Mouse (Mus musculus) CD8-positive naive resting alpha-beta T cell, adult 2 months (primary cell): ENCODE results near the gene Bpifb5.
"Not testable (repeated sequence)": the region's sequence is repeated elsewhere in the genome, so short reads cannot be mapped to it uniquely, and the experiment has no call there.

Source experiments
- DNase-seq, 2 experiments: peaks; one replicate each; pipeline ENCODE4 v3.0.0; 2022; ENCODE audit warnings: low read depth in 2 of 2, low spot score in 2 of 2

Gene Bpifb5

DNA sequence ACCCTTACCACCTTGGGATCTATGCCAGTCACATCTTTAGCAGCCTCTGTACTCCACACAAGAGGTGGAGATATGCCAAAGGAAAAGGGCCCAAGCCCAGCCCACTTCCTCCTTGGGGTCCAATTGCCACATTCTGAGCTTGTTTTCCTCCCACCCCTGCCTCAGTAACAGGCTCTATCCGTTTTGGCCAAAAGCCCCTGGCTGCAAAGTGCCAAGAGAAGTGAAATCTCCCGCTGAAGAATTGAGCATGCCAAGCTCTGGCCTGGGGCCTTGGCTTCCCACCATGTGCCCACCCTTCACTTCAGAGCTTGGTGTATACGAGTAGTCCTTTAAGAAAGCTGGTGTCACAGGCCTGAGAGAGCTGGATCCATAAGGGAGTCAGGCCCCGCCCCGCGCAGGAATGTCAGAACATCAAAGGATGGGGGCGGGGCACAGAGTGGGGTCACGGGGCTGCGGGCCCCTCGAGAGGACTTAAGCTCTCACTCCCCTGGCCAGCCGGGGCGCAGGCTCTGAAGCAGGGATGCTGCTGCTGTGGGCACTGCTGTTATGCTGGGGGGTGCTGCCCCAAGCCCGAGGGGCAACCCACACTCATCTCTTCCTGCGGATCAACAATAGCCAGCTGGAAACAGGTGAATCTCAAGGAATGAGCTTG is at the start of gene Bpifb5:
Bpifb5 (plus strand) TSS at position 478 of the 652 bp plus-strand sequence.
- no peak for DNase-seq

DNA sequence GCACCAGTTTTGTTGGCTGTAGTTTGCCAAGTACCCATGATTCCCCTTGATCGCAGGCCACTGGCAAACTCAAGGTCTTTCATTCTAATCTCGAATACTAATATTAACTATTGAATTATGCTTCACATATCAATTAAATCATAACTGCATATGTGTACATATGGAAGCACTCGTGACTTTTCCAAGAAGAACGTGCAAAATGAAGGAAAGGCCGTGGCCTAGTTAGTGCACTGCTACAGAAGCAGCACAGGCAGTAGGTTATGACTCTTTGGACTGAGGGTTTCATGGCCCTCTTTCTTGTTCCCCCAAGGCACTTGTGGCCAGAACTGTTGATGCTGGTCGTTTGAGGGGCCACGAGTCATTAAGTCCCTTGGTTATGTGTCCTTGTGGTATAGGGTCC is 41.6 kb upstream of the Bpifb5 start:
- not testable (repeated sequence) for DNase-seq

DNA sequence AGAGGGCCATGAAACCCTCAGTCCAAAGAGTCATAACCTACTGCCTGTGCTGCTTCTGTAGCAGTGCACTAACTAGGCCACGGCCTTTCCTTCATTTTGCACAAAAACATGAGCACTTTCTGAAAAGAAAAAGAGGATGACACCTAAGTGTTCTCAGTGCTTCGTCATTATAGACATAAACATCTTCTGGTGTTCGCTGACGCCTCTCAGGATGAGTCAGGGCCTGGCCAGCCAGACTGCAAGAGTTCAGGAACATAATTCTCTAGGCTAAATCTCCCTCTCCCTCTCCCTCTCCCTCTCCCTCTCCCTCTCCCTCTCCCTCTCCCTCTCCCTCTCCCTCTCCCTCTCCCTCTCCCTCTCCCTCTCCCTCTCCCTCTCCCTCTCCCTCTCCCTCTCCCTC is 40.5 kb upstream of the Bpifb5 start:
- DNase-seq, result not testable (repeated sequence)

DNA sequence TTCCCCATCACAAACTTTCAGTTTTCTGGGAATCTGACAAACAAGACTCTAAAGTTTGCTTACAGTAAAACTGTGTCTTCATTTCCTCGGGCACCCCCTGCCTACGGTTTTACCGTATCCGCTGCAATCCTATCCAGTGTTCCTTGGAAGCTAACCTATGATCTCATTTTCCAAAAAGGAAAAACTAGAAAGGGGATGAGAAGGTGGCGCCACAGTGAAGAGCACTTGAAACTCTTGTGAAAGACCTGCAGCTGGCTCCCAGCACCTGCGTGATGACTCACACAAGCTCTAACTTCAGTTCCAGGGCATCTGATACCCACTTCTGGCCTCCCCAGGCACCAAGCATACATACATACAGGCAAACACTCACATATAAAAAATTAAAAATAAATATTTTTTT is 38.2 kb upstream of the Bpifb5 start:
- DNase-seq, result no peak

DNA sequence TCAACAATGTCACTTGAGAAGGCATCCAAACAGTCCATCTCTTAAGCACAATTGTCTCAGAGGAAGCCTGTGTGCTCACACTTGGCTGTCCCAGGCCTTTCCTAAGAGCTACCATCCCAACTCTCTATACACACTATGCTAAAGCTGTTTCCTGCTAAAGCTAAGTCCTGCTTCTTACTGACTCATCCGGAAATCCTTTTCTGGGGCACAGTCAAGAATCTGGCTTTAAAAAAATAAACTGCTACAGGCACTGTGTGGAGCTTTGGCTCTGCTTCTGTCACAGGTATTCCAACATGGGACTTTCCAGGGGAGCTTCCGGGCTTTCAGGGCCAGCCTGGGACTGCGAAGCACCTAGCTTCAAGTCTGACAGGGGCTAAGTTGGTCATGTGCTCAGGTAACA is 37.8 kb upstream of the Bpifb5 start:
- DNase-seq, result no peak

DNA sequence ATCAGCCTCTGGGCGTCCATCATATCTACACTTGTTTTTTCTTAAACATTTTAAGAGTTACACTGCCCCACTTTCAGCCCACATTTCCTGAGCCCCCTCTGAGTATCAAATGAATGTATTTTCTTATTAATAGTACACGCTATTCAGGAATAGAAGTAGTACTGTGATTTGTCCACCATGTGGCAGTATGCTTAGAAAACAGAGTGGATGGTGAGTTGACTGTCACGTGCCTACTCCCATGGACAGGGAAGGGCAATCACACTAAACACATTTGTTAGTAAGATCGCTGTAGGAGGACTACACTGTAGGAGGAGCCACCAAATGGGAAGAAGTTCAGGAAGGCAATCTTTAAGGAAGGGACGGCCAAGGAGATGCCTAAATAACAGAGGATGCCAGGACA is 36.1 kb upstream of the Bpifb5 start:
- no peak for DNase-seq

DNA sequence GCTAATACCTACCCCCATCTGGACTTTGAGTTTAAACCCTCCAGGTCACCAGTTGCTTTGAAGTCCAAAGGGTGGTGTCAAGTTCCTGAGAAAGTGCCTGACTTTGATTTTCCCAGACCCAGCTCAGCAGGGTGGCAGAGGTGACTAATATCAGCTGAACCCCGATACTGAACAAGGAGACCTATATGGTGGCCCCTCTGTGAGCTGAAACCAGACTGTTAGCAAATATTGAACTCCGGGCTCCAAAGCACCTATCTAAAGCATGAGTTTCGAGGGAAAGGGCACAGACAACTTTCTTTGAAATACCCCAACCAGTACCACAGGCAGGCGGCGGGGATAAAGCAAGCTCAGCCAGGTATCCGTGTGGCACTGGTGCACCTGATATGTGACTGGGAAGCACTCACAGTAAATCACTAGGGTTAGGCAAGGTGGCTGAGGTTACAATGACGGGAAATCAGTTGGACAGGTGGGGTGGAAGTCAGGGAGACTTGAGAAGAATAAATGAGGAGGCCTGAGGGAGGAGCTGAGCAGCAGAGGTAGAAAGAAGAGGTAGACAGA is 33.6 kb upstream of the Bpifb5 start:
- no peak for DNase-seq

DNA sequence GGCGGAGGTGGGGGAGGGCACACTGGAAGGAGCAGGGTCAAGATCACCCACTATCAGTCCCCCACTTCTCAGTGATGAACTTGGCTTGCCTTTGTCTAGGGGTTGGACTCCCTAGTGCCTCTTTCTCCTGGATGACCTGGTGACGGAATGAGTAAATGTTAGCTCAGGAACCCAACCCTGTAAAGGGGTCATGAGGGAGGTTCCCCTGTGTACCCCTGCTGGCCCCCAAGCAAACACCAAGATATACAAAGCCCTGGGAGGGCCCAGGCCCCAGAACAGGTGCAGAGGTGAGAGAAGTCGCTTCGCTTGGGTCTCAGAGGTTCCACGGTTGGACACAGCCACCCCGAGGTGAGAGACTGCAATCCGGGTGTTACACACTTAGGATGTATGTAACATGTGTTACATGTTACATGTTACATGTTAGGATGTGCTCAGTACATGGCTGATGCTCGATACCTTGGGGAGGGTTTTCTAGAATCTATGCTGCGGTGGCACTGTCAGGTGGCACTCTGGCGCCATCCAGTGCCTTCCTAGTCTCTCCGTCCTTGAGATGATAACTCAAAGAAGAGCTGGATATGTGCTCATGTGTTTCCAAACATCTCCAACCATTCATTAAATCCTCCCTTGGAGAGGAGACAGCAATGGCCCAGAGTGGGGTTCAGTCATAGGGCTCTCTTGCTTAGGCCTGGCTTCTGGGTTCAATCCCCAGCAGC is 32.8 kb upstream of the Bpifb5 start, which contains the start of gene Bpifb1:
Bpifb1 (plus strand) TSS at position 273 of the 713 bp plus-strand sequence.
- no peak for DNase-seq

DNA sequence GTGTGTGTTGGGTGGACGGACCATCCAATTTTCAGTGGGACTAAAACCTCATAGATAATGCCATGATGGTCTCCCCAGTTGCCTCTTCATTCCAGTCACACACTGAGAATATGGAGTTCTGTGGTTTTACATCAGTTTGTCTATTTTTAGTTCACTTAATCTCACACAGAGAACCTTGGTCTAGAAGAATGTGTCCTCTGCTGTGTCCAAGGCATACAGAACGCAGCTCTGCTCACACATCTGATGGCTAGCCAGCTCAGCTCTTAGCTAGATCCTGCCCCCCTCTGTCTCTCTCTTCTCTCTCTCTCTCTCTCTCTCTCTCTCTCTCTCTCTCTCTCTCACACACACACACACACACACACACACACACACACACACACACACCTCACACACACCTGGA is 31.4 kb upstream of the Bpifb5 start:
- no peak for DNase-seq

DNA sequence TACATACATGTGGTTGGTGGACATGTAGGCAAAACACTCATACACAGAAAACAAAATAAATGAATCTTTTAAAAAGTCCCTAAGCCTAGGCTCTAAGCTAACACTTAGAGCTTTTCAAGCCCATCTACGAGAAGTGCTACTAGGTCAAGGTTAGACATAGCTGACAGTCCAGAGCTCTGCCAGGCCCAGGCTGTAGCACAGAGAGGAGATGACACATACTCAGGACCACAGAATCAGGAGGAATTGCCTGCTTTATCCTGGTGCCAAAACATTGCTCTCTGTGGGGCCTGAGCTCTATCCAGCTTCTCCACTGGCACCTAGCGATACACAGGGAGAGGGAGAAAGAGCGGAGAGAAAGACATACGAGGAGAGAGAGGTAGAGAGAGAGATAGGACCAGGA is 30.5 kb upstream of the Bpifb5 start:
- DNase-seq, result no peak

DNA sequence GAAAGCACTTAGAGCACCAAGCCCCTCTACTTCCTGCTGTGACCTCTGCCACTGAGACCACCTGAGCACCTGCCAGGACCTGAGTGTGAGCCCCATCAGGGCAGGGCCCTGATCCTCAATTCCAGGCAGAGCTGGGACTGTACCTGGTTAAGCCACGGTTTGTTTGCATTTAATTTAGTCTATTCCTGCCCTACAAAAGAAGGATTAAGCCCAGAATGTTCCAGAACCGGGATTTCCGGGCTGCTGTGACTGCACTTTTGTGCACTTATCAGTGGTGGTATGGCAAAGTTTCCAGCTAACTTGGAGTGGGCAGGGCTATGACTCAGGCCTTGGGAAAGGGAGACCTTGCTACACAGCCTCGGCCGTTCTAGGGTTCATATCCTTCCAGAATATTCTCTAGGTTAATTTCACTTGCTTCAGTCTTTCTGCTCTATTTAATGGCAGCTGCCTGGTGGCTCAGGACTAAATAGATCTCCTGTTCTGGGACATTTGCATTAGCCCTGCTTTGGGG is 29.5 kb upstream of the Bpifb5 start:
- DNase-seq, result no peak

DNA sequence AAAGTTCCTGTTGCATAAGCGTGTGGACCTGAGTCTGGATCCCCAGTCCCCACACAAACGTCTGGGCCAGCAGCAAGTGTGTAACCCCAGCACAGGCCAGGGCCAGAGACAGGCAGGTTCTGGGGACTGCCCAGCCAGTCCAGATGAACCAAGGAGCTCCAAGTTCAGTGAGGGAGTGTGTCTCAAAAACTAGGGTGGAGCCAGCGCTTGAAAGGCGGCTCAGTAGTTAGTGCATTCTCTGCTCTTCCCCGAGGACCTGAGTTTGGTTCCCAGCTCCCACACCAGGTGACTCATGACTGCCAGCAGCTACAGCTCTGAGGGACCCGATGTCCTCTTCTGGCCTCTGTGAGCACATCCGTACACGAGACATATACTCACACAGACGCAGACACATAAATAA is 26.5 kb upstream of the Bpifb5 start:
- no peak for DNase-seq

DNA sequence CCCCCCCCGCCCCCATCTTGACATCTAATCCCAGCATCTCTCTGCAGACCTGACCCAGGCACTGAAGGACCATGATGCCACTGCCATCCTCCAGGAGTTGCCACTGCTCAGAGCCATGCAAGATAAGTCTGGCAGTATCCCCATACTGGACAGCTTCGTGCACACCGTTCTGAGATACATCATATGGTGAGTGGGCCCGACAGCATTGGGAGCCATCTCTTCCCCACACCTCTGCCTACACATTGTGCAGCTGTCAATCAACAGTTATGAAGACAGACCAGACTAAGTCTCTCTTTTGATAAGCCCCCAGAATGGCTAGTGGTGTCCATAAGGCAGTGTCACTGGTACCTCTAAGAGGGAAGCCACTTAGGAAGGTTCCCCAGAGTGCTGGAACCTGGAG is 18.9 kb upstream of the Bpifb5 start:
- DNase-seq, result no peak

DNA sequence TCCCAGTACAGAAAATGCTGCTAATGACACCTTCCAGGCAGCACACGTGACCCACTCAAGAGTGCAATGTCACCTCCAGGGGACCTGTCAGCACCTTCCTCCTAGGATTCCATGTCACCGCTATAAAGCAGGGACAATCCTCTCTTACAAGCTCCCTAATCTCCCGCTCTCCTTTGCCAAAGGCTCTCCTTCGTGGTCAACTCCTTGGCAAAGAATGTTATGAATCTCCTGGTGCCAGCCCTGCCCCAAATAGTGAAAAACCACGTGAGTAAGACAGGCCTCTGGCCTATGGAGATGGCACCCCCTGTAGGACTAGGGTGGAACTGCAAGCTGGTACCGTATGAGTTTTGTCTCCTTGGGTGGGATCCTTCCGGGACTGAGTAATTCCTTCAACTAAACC is 16.6 kb upstream of the Bpifb5 start:
- DNase-seq, result no peak

DNA sequence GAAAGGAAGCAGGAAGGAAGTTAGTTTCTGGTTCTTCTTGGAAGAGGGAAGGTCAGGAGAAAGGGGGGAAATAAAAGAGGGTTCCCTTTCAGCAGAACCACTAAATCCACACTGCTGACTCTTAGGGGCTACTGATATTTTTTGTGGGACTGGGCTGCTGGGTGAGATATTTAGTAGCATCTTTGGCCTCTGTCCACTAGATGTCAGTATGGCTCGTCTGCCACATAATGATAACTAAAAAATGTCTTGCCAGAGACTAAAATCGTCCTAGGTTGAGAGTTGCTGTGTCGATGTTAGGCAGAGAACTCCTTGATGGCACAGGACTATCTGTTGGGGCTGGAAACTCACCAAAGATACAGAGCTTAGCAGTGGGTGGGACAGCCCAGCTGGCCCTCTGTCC is 14.4 kb upstream of the Bpifb5 start:
- no peak for DNase-seq

DNA sequence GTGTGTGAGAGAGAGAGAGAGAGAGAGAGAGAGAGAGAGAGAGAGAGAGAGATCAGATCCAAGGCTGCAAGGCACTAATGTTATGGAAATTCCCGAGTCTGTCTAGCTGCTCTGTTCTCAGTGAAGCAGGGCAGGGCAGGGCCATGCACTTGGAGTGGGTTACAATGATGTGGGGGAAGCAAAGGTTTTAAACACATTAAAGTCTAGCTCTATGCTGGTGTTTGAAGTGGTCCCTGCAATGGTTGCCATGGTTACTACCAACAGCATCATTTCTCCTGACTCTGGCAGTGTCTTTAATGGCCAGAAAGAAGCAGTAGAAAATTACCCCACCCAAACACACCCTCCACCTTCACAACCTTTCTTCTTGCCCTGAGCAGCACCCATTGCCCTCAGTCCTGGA is 12.4 kb upstream of the Bpifb5 start:
- DNase-seq, result no peak

DNA sequence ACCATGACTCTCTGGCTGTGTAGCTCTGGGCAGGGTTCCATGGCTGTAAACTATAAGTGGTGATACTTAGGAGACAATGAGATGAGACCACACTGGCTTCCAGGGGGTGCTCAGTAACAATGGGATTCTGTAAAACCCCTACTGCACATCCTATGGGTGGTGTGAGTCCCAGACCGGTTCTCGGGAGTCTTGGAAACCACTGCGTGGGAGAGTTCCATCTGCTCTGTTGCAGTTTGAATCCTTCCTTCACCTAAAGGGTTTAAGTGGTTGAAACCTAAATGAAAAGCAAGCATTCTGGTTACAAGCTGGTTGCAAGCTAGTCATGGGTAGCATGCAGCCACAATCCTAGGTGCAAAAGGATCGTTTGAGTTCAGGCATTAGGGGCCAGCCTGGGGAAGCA is 11.7 kb upstream of the Bpifb5 start:
- no peak for DNase-seq

DNA sequence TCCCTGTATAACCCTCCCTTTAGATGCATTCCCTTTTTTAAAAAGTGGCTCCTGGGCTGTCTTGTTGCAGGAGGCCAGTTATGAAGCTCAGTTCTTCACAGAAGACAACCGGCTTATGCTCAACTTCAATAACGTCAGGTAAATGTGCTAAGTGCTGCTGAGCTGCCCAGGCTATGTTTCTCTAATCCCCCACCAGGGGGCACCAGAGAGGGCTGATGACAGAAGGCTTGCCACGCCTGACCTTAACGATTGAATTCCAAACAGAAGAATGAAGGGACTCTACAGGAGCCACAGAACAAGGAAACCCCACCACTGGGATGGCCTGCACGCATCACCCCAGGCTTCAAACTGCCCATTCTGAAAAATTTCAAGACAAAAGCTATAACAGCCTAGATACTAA is 8.4 kb upstream of the Bpifb5 start:
- DNase-seq, result peak; percentile 24 to 37

DNA sequence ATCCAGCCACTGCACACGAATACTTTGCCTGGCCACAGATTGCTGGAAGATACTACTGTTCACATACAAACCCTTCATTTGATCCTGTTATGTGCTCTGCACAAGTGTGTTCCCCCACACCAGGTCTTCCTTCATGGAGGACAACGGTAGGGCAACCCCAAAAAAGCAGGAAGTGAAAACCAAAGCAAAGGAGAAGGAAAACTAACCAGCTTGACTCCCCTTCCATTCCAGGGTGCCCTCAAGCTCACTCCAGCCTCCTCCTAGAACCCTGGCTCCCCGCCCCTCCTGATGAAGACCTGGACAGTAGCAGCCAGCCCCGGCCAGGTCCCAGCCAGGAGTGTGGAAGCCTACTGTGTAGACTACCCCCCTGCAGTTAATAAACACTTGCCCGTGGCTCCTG is 3.6 kb upstream of the Bpifb5 start:
- DNase-seq, result no peak

DNA sequence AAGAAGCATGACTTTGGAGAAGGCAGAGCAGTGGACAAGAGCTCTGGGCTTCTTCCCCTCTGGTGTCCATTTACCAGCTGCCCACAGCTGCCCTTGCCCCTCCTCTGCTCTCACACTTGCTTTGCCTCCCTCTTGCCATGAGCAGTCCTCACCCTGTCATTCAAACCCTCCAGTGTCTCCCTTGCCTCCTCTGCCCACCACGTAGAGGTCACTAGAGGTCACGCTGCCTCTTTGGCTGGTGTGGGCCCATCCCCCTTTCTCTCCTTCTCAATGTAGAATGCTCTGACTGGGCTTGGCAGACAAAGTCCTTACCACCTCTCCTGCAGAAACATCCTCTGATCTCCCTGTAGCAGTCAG is 353 bp downstream of the Bpifb5 start:
- no peak for DNase-seq

DNA sequence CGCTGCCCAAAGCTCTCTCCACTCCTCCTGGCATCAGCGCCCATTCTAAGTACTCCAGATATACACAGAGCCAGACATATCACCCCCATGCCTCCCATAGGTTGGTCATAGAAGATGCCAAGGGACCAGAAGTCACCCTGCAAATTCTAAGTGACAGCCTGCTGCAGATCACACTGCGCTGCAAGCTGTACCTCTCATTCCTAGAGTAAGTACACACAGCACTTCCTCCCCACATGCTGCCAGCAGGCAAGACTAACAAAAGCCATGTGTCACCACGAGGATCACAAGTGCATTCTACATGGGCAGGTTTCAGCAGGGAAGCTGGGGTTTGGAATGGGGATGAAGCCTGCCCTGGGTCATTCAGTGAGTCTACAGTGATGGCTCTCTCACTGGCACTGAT is 3.4 kb downstream of the Bpifb5 start:
- DNase-seq, result no peak

DNA sequence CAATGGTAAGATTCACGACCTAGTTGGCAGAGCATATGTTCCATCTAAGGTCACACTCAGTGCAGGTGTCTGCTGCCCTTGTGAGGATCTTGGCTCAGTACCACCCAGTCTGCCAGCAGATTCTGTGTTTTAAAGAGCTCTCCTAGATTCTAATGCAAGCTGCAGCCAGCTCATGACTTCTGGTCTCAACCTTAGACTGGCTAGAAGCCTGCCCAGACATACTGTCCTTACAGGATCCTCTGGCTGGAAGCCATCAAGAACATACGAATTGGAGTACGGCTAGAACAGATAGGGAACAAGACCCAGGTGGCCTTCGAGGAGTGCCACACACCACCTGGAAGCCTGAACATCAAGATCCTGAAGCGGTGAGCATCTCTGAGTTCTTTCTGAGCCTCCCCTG is 4.3 kb downstream of the Bpifb5 start:
- no peak for DNase-seq

DNA sequence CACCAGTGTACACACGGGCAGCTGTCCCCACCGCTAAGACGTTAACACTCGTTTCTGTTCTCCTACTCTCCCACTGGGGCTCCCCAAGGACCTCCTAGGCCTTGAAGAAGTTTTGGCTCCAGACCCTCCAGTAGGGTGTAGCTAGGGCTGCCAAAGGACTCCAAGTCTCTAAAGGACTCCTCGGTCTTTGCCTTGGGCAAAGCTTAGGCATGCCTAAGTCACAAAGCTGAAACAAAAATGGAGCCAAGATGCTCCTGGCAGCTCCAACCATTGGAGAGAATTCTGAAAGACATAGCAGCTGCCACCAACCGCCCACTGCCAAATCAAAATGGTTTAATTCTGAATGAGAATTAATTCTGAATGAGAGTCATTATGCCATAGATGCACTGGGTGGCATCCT is 9.9 kb downstream of the Bpifb5 start:
- no peak for DNase-seq
